In genomic region chr5:103856286-103857009, GRCm38 (mm10) we compare ENCODE assay signal across 9 mouse cellular contexts. TPM values are rescaled to one million over a fixed set of nuclear protein-coding genes. Genes with fewer than 3 reads are reported as not detected.
DNase-seq lines count a peak whose midpoint lies in the region; ATAC-seq and TF ChIP-seq lines count a peak whose summit lies in the region.
"Had no signal": no experiment of that assay in that cellular context is flagged by ENCODE, and none has a peak within 500 bp of the region (broad histone marks: within the 10 kb centered on the region; RNA-seq: fewer than 3 reads in every experiment).

No protein-coding gene starts in this region.

- peak; percentile 82 for TF ChIP-seq CTCF in left cerebral cortex, adult 2 months (IDR thresholded peaks at IDR 0.05)
- TF ChIP-seq CTCF in cortical plate, adult 2 months (IDR thresholded peaks at IDR 0.05; ENCODE audit: extremely low read depth, insufficient read depth, low read length), result peak; percentile 27; the same call in 1 of the 2 replicates

- WGBS in lung, embryonic 16.5 days, result 57% methylated on average over 5 of the region's 5 CpGs
- WGBS in stomach, embryonic 14.5 days, result 59% methylated on average over 5 of the region's 5 CpGs

- no peak for DNase-seq in left cerebral cortex, adult 2 months (ENCODE audit: extremely low spot score in 1 of 2, low spot score in 2 of 2)
- no peak for DNase-seq in left cerebral cortex, adult 8-10 months (ENCODE audit: low spot score in 2 of 2)
- peak; percentile 81 for DNase-seq in Muller cell, postnatal 12 days (ENCODE audit: inconsistent ontology term)
- no peak for DNase-seq in gastrocnemius, postnatal 25 days

- peak; percentile 55 for ATAC-seq in inflammation-experienced regulatory T-cells, adult 6 months
- ATAC-seq in lung, embryonic 16.5 days (ENCODE audit: low read depth), result peak; percentile 66
- peak; percentile 46; the same call in 1 of the 2 replicates for ATAC-seq in stomach, embryonic 14.5 days (ENCODE audit: insufficient number of reproducible peaks, insufficient read depth, low FRiP score, low read depth)

- intact Hi-C loops in left cerebral cortex, adult 2 months (cut with DNase I), result loop anchor here (2.0 to 10.0 kb wide), 3 partner anchors 56 to 188 kb away; partner anchors contain the start of genes Klhl8 and Nudt9

- no peak overlapping the region for H3K4me2 ChIP-seq in lung, embryonic 16.5 days (ENCODE audit: low read depth, low read length)
- H3K4me2 ChIP-seq in stomach, embryonic 14.5 days (replicated peaks; ENCODE audit: low read depth, low read length), result no peak overlapping the region

- H3K27me3 ChIP-seq in lung, embryonic 16.5 days (ENCODE audit: control insufficient read depth, insufficient read depth, low read depth, low read length), result no peaks in the 10 kb centered on the region
- H3K27me3 ChIP-seq in stomach, embryonic 14.5 days (ENCODE audit: control insufficient read depth, insufficient read depth, low read length), result no peaks in the 10 kb centered on the region

- peaks cover 3% of the 10 kb centered on the region for H3K4me1 ChIP-seq in cortical plate, adult 2 months (ENCODE audit: control insufficient read depth, insufficient read depth, low read length)
- H3K4me1 ChIP-seq in lung, embryonic 16.5 days (replicated peaks; ENCODE audit: control insufficient read depth, insufficient read depth, low read length), result peaks cover 7% of the 10 kb centered on the region; the same call in 1 of the 2 replicates
- no peaks in the 10 kb centered on the region for H3K4me1 ChIP-seq in stomach, embryonic 14.5 days (ENCODE audit: control insufficient read depth, insufficient read depth, low read length)

- H3K27ac ChIP-seq in left cerebral cortex, adult 2 months, result no peak overlapping the region
- H3K27ac ChIP-seq in cortical plate, adult 2 months (ENCODE audit: insufficient read depth, low read length), result no peak overlapping the region
- no peak overlapping the region for H3K27ac ChIP-seq in lung, embryonic 16.5 days (ENCODE audit: low read length)
- no peak overlapping the region for H3K27ac ChIP-seq in stomach, embryonic 14.5 days (ENCODE audit: low read length)

- H3K9me3 ChIP-seq in lung, embryonic 16.5 days (ENCODE audit: control insufficient read depth, low read length), result no peaks in the 10 kb centered on the region
- H3K9me3 ChIP-seq in stomach, embryonic 14.5 days (ENCODE audit: control insufficient read depth, low read depth, low read length), result no peaks in the 10 kb centered on the region

- 0 out of 2 replicates have a peak, but pooled peaks cover 3% of the 10 kb centered on the region for H3K36me3 ChIP-seq in lung, embryonic 16.5 days (ENCODE audit: control insufficient read depth, insufficient read depth, low read length)
- H3K36me3 ChIP-seq in stomach, embryonic 14.5 days (ENCODE audit: control insufficient read depth, insufficient read depth, low read length), result no peaks in the 10 kb centered on the region; the same call in 1 of the 2 replicates

- H3K9ac ChIP-seq in lung, embryonic 16.5 days (ENCODE audit: low read length), result no peak overlapping the region
- no peak overlapping the region for H3K9ac ChIP-seq in stomach, embryonic 14.5 days (replicated peaks; ENCODE audit: low read depth, low read length)

- no peak for TF ChIP-seq POLR2A in cortical plate, adult 2 months (IDR thresholded peaks at IDR 0.05; ENCODE audit: extremely low read depth, insufficient read depth, low read length)

- H3K4me3 ChIP-seq in left cerebral cortex, adult 2 months, result no peak overlapping the region
- no peak overlapping the region for H3K4me3 ChIP-seq in cortical plate, adult 2 months (ENCODE audit: insufficient read depth, low read length)
- no peak overlapping the region for H3K4me3 ChIP-seq in lung, embryonic 16.5 days (ENCODE audit: low read length)
- no peak overlapping the region for H3K4me3 ChIP-seq in stomach, embryonic 14.5 days (ENCODE audit: low read depth, low read length)
- H3K4me3 ChIP-seq: myocyte had no signal

RNA-seq across cellular contexts. Expression of gene Klhl8, which starts 54.6 kb away (rescaled TPM):
- total RNA-seq in left cerebral cortex, adult 2 months (2021), result 10 to 100 TPM; 33.1 to 35.3 TPM
- 10 to 100 TPM; 29.0 to 30.6 (median 30.3) TPM for total RNA-seq in left cerebral cortex, adult 8-10 months (2022)
- 27.9 and 28.2 TPM in 2 replicates for polyA plus RNA-seq in cortical plate, adult 2 months (2012; rRNA removed)
- under 1 TPM; 0.19 to 0.75 (median 0.49) TPM for polyA plus RNA-seq in inflammation-experienced regulatory T-cells, adult 6 months (2017; shearing (Covaris generic))
- 11.1 and 11.3 TPM in 2 replicates for polyA plus RNA-seq in lung, embryonic 16.5 days (2015; fragmentation: Nextera tagmentation; extraction: Ambion mirVana)
- 15.0 and 15.8 TPM in 2 replicates for polyA plus RNA-seq in stomach, embryonic 14.5 days (2014; fragmentation: Nextera tagmentation; extraction: Ambion mirVana)
- 10 to 100 TPM; 21.5 to 25.5 TPM for total RNA-seq in gastrocnemius, postnatal 25 days (2021)
